Mouse (Mus musculus): ENCODE data around the gene Jsrp1. TPM values are rescaled to one million over a fixed set of nuclear protein-coding genes. Genes with fewer than 3 reads are reported as not detected.

The Jsrp1 gene
- polyA plus RNA-seq, 1 experiment from 2014 or later = 5.7 TPM

DNA sequence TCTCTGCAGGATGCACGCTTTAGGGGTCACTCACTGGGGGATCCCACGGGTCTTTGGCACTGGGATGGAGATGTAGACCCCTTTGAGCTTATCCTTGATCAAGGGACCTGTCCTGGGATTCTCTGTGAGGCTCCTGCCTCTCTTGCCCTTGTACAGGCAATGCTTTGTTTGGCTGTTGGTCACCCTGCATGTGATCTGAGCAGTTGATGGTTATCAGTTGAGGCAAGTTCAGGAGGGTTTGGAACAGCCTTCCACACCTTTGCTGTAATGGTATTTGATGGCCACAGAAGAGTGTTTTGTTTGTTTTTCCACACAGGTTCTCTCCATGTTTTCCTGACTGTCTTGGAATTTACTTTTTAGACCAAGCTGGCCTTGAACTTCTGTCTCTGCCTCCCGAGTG, 51.5 kb downstream of the Jsrp1 start:
- 56% methylated on average over 3 of the region's 3 CpGs for whole genome bisulfite sequencing
- Histone ChIP-seq H3K27ac (no peak overlapping the region), H3K4me3 (replicated peaks) (no peak overlapping the region), H3K4me1 (peaks cover 46% of the 10 kb centered on the region), H3K36me3 (peaks cover 20% of the 10 kb centered on the region), H3K27me3 (no peaks in the 10 kb centered on the region), H3K9ac (no peak overlapping the region), H3K4me2 (no peak overlapping the region), H3K9me3 (replicated peaks) (no peaks in the 10 kb centered on the region)
- ATAC-seq (replicated peaks; ENCODE audit: low FRiP score) = no peak

DNA sequence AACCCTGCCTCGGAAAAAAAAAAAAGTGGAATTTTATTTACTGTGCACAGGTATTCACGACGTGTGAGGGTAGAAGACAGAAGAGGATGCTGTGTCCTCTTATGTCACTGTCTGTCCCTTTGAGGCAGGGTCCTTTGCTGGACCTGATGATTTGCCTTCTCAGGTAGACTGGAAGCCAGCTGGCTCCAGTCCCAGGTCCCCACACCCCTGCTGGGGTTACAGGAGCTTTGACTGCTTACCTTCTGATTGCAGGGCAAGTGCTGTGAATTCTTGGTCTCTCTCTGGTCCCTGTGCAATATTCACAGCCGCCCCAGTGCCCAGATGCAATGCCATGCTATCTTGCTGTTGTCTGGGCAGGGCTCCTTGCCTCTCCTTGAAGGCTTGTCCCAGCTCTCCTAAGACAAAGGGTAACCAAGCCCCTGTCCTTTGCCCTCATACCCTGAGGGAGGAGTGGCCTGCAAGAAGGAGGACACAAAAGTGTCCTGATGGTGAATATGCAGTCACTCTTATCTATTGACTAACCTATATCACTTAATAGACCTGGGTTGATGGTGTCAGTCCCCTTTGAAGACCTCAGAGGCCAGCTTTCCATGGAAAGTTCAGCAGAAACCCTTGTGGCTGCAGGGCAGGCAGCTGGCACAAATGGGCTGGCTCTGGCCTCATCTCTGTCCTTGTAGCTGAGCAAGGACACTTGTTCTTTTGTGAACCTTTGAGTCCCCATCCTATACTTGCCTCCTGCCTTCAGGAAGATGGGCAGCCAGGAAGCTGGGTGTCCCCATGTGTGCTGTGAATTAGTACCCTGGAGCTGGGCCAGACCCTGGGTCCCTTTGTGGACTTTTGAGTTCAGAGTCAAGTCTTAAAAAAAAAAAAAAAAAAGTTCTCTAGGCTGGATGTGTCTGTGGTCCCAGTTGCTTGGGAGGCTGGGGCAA, 52.4 kb downstream of the Jsrp1 start:
- Histone ChIP-seq H3K4me2 (no peak overlapping the region), H3K36me3 (peaks cover 10% of the 10 kb centered on the region), H3K27me3 (no peaks in the 10 kb centered on the region), H3K4me1 (peaks cover 51% of the 10 kb centered on the region), H3K27ac (no peak overlapping the region), H3K4me3 (replicated peaks) (no peak overlapping the region), H3K9me3 (replicated peaks) (no peaks in the 10 kb centered on the region), H3K9ac (no peak overlapping the region)
- ATAC-seq (replicated peaks; ENCODE audit: low FRiP score) = no peak
- 85% methylated on average over 4 of the region's 4 CpGs for WGBS

DNA sequence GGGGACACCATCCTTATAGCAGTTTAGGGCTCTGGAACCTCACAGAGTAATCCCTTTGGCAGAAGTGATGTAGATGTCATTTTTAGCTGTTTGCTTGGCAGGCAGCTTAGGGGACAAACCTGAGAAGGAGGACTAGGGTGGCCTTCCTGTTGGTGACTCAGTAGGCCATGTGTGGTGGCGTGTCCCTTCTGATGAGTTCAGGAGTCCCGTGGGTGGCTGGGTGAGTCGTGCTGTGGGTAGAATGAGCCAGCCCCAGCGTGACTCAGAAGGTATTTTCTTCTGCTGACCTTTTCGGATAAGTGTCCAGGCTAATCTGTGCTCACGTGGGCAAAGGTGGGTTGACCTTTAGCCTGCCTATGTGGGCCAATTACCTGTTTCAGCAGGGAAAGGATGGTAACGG, 54.6 kb downstream of the Jsrp1 start:
- Histone ChIP-seq H3K9me3 (replicated peaks) (no peaks in the 10 kb centered on the region), H3K4me1 (peaks cover 58% of the 10 kb centered on the region), H3K27ac (no peak overlapping the region), H3K27me3 (no peaks in the 10 kb centered on the region), H3K4me2 (no peak overlapping the region), H3K36me3 (no peaks in the 10 kb centered on the region), H3K9ac (no peak overlapping the region), H3K4me3 (replicated peaks) (no peak overlapping the region)
- WGBS = 78% methylated on average over 7 of the region's 7 CpGs
- no peak for ATAC-seq (replicated peaks; ENCODE audit: low FRiP score)

MicroRNAs within 50 kb of the gene (microRNA counts, 519-probe panel; counts per million panel counts)
- 31.7 counts per million for microRNA mmu-miR-1982

Small RNA genes lying within 50 kb of the gene (microRNA-seq; reads per million reads assigned to microRNA genes)
- 1.8 reads per million, percentile 6 among the genes with 10 or more reads in this experiment for gene Mir1982

Other genes with a start within 250 kb of the Jsrp1 start
- gene Klf16, start 236.2 kb downstream of the Jsrp1 start, polyA plus RNA-seq (2015; fragmentation: Nextera tagmentation; extraction: Ambion mirVana) = 9.9 and 11.2 TPM in 2 replicates
- 93.5 and 95.4 TPM in 2 replicates for gene Abhd17a, start 223.2 kb downstream of the Jsrp1 start, polyA plus RNA-seq (2015; fragmentation: Nextera tagmentation; extraction: Ambion mirVana)
- 93.5 and 107 TPM in 2 replicates for gene Scamp4, start 210.6 kb downstream of the Jsrp1 start, polyA plus RNA-seq (2015; fragmentation: Nextera tagmentation; extraction: Ambion mirVana)
- gene Adat3, start 210.6 kb downstream of the Jsrp1 start, polyA plus RNA-seq (2015; fragmentation: Nextera tagmentation; extraction: Ambion mirVana) = 7.0 and 8.6 TPM in 2 replicates
- 4.5 and 5.3 TPM in 2 replicates for gene Gm49322, start 207.5 kb downstream of the Jsrp1 start, polyA plus RNA-seq (2015; fragmentation: Nextera tagmentation; extraction: Ambion mirVana)
- 156 and 183 TPM in 2 replicates for gene Csnk1g2, start 190.7 kb downstream of the Jsrp1 start, polyA plus RNA-seq (2015; fragmentation: Nextera tagmentation; extraction: Ambion mirVana)
- 78.6 and 83.2 TPM in 2 replicates for gene Btbd2, start 156.4 kb downstream of the Jsrp1 start, polyA plus RNA-seq (2015; fragmentation: Nextera tagmentation; extraction: Ambion mirVana)
- 95.3 and 103 TPM in 2 replicates for gene Mknk2, start 135.4 kb downstream of the Jsrp1 start, polyA plus RNA-seq (2015; fragmentation: Nextera tagmentation; extraction: Ambion mirVana)
- gene Mob3a, start 111.5 kb downstream of the Jsrp1 start, polyA plus RNA-seq (2015; fragmentation: Nextera tagmentation; extraction: Ambion mirVana) = 37.7 and 41.5 TPM in 2 replicates
- gene Izumo4, start 111.3 kb downstream of the Jsrp1 start, polyA plus RNA-seq (2015; fragmentation: Nextera tagmentation; extraction: Ambion mirVana) = 22.8 and 26.2 TPM in 2 replicates
- 68.1 and 70.9 TPM in 2 replicates for gene Ap3d1, start 71.2 kb downstream of the Jsrp1 start, polyA plus RNA-seq (2015; fragmentation: Nextera tagmentation; extraction: Ambion mirVana)
- 17.3 and 21.8 TPM in 2 replicates for gene Dot1l, start 58.3 kb downstream of the Jsrp1 start, polyA plus RNA-seq (2015; fragmentation: Nextera tagmentation; extraction: Ambion mirVana)
- gene Sf3a2, start 15.3 kb downstream of the Jsrp1 start, polyA plus RNA-seq (2015; fragmentation: Nextera tagmentation; extraction: Ambion mirVana) = 78.2 and 92.6 TPM in 2 replicates
- 126 and 130 TPM in 2 replicates for gene Plekhj1, start 14.9 kb downstream of the Jsrp1 start, polyA plus RNA-seq (2015; fragmentation: Nextera tagmentation; extraction: Ambion mirVana)
- gene Amh, start 8.3 kb downstream of the Jsrp1 start, polyA plus RNA-seq (2015; fragmentation: Nextera tagmentation; extraction: Ambion mirVana) = 0.09 TPM in 1 of 2 replicates, not detected in the other
- 1,583 and 1,739 TPM in 2 replicates for gene Oaz1, start 13.2 kb upstream of the Jsrp1 start, polyA plus RNA-seq (2015; fragmentation: Nextera tagmentation; extraction: Ambion mirVana)
- gene Lingo3, start 30.5 kb upstream of the Jsrp1 start, polyA plus RNA-seq (2015; fragmentation: Nextera tagmentation; extraction: Ambion mirVana) = 0.83 and 1.2 TPM in 2 replicates
- gene Lsm7, start 41.7 kb upstream of the Jsrp1 start, polyA plus RNA-seq (2015; fragmentation: Nextera tagmentation; extraction: Ambion mirVana) = 303 and 328 TPM in 2 replicates
- 43.8 and 48.1 TPM in 2 replicates for gene Sppl2b, start 41.8 kb upstream of the Jsrp1 start, polyA plus RNA-seq (2015; fragmentation: Nextera tagmentation; extraction: Ambion mirVana)
- gene Tmprss9, start 58.4 kb upstream of the Jsrp1 start, polyA plus RNA-seq (2015; fragmentation: Nextera tagmentation; extraction: Ambion mirVana) = 0.04 TPM in 1 of 2 replicates, not detected in the other
- 365 and 368 TPM in 2 replicates for gene Timm13, start 87.5 kb upstream of the Jsrp1 start, polyA plus RNA-seq (2015; fragmentation: Nextera tagmentation; extraction: Ambion mirVana)
- 55.0 and 59.3 TPM in 2 replicates for gene Lmnb2, start 104.7 kb upstream of the Jsrp1 start, polyA plus RNA-seq (2015; fragmentation: Nextera tagmentation; extraction: Ambion mirVana)
- gene Gadd45b, start 116.6 kb upstream of the Jsrp1 start, polyA plus RNA-seq (2015; fragmentation: Nextera tagmentation; extraction: Ambion mirVana) = 18.0 and 20.8 TPM in 2 replicates
- 5.0 and 5.6 TPM in 2 replicates for gene Gng7, start 201.4 kb upstream of the Jsrp1 start, polyA plus RNA-seq (2015; fragmentation: Nextera tagmentation; extraction: Ambion mirVana)
- 0.19 and 0.23 TPM in 2 replicates for gene Diras1, start 212.2 kb upstream of the Jsrp1 start, polyA plus RNA-seq (2015; fragmentation: Nextera tagmentation; extraction: Ambion mirVana)
- 13.7 and 16.3 TPM in 2 replicates for gene Slc39a3, start 223.9 kb upstream of the Jsrp1 start, polyA plus RNA-seq (2015; fragmentation: Nextera tagmentation; extraction: Ambion mirVana)
- gene Sgta, start 246.7 kb upstream of the Jsrp1 start, polyA plus RNA-seq (2015; fragmentation: Nextera tagmentation; extraction: Ambion mirVana) = 201 and 226 TPM in 2 replicates